Mouse (Mus musculus): Measurements from ENCODE around the gene H2-M10.2.

- no peak for TF ChIP-seq CTCF (IDR thresholded peaks at IDR 0.05; ENCODE audit: borderline replicate concordance, control insufficient read depth, extremely low read depth, insufficient read depth, low read length, poor library complexity)
- no peak for TF ChIP-seq POLR2A (IDR thresholded peaks at IDR 0.05; ENCODE audit: control insufficient read depth, extremely low read depth, insufficient read depth, low read length, poor library complexity)
Measured at GRCm38 (mm10) chr17:36281521-36282245, 4.6 kb downstream of the H2-M10.2 start.

Data from thymus, adult 2 months (tissue).